Mouse (Mus musculus): ENCODE measurements around the gene Pmpca.

- TF ChIP-seq CTCF (IDR thresholded peaks at IDR 0.05; ENCODE audit: control insufficient read depth, insufficient read depth, low read length): no peak
- TF ChIP-seq POLR2A (IDR thresholded peaks at IDR 0.05; ENCODE audit: borderline replicate concordance, control insufficient read depth, low read depth, low read length): no peak
These were observed 11.2 kb downstream of the Pmpca start for GRCm38 (mm10) chr2:26400296-26400695.

Measured in bone marrow, adult 2 months (tissue).